Mouse (Mus musculus) small intestine, adult 2 months (tissue): ENCODE measurements around the gene She. TPM values are rescaled to one million over a fixed set of nuclear protein-coding genes. Genes with fewer than 3 reads are reported as not detected.

ENCODE experiments used
- H3K27ac ChIP-seq: fragments of 200-500 bp; 2 replicates; pipeline ENCODE4 v1.5.1; 2012; ENCODE audit warnings: low read depth, low read length, control low read depth, inconsistent platforms; ENCODE audit not compliant: insufficient read depth
- H3K27me3 ChIP-seq: fragments of 200-500 bp; 2 replicates; pipeline ENCODE4 v1.6.1; 2012; ENCODE audit warnings: mild to moderate bottlenecking, moderate library complexity, low read length, inconsistent platforms; ENCODE audit not compliant: control insufficient read depth, insufficient read depth
- H3K36me3 ChIP-seq: fragments of 200-500 bp; 2 replicates; pipeline ENCODE4 v1.6.1; 2012; ENCODE audit warnings: mild to moderate bottlenecking, low read length, control low read depth, inconsistent platforms; ENCODE audit not compliant: control insufficient read depth, insufficient read depth
- H3K4me1 ChIP-seq: fragments of 200-500 bp; 2 replicates; pipeline ENCODE4 v1.6.1; 2012; ENCODE audit warnings: low read length, inconsistent platforms, mixed read lengths; ENCODE audit not compliant: control insufficient read depth, insufficient read depth, insufficient read length
- H3K4me3 ChIP-seq: fragments of 200-500 bp; 2 replicates; pipeline ENCODE4 v1.5.1; 2012; ENCODE audit warnings: low read depth, mild to moderate bottlenecking, control low read depth, inconsistent platforms, low read length, moderate library complexity
- CTCF ChIP-seq: fragments of 200-500 bp; IDR thresholded peaks from 2 replicates; pipeline ENCODE4 v1.5.1; 2012; ENCODE audit warnings: low read depth, mild to moderate bottlenecking, control low read depth, inconsistent platforms, low read length, moderate library complexity, mixed read lengths; ENCODE audit not compliant: insufficient replicate concordance, insufficient read length; ENCODE audit errors: extremely low read depth
- POLR2A ChIP-seq: fragments of 200-500 bp; IDR thresholded peaks from 2 replicates; pipeline ENCODE4 v1.6.1; 2012; ENCODE audit warnings: low read depth, mild to moderate bottlenecking, control low read depth, inconsistent platforms, low read length, moderate library complexity
- WGBS: fragments of 180-500 bp; shearing (Covaris S2); methylation state at CpG from one replicate; pipeline ENCODE4 v1.1.7; 2018; 5-methylcytosine and 5-hydroxymethylcytosine counted together
- polyA plus RNA-seq: library from polyadenylated mRNA; depleted of rRNA; stranded (reverse); fragments of >200 nt; gene quantifications from 2 replicates; pipeline ENCODE4 v1.2.3, GENCODE M21; 2012; rRNA removed

Gene She
- polyA plus RNA-seq, 1 experiment = 0.79 TPM

DNA sequence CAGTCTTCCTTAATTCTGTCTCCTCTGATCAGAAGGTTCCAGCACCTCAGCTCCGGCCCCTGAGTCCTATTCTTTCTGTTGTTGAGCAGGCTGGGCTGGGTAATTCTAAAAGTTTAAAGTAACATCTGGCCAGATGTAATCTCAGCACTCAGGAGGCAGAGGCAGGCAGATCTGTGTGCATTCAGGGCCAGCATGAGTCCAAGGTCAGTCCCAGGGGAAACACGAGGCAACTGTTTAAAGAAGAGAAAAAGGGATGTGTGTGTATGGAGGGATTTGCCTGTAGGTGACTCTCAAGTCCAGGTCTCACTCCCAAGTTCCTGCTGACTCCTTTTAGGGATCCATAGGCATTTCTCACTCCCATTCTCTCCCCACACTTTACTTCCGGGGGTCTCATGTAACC, 76.7 kb downstream of the She start:
- Histone ChIP-seq H3K27me3 (no peaks in the 10 kb centered on the region), H3K27ac (no peak overlapping the region), H3K36me3 (no peaks in the 10 kb centered on the region), H3K4me1 (no peaks in the 10 kb centered on the region; the same call in 1 of the 2 replicates), H3K4me3 (no peak overlapping the region)
- 78% methylated on average over 3 of the region's 3 CpGs for WGBS
- TF ChIP-seq POLR2A (no peak), CTCF (no peak)

Other genes starting within 250 kb of the She start
- gene Adar, start 116.3 kb upstream of the She start, polyA plus RNA-seq = 13.8 and 26.3 TPM in 2 replicates
- 0.53 and 0.93 TPM in 2 replicates for gene Chrnb2, start 66.7 kb upstream of the She start, polyA plus RNA-seq
- gene Ube2q1, start 57.8 kb upstream of the She start, polyA plus RNA-seq = 11.7 and 26.2 TPM in 2 replicates
- gene Il6ra, start 81.8 kb downstream of the She start, polyA plus RNA-seq = 3.0 and 3.7 TPM in 2 replicates
- 8.3 and 13.5 TPM in 2 replicates for gene Atp8b2, start 132.1 kb downstream of the She start, polyA plus RNA-seq
- gene Hax1, start 167.4 kb downstream of the She start, polyA plus RNA-seq = 11.6 and 22.1 TPM in 2 replicates
- 12.9 and 18.1 TPM in 2 replicates for gene 4933434E20Rik, start 220.3 kb downstream of the She start, polyA plus RNA-seq
- gene Ubap2l, start 221.3 kb downstream of the She start, polyA plus RNA-seq = 26.4 and 52.2 TPM in 2 replicates
- gene Tpm3, start 241.3 kb downstream of the She start, polyA plus RNA-seq = 45.4 and 101 TPM in 2 replicates